Mouse (Mus musculus) erythroblast, embryonic 14.5 days (primary cell): Measurements from ENCODE around the gene Sdhd. TPM values are rescaled to one million over a fixed set of nuclear protein-coding genes. Genes with fewer than 3 reads are reported as not detected.

ENCODE experiments used
- H3K27me3 ChIP-seq: 2 replicates; pipeline ENCODE4 v1.6.1; 2012; ENCODE audit warnings: inconsistent platforms; ENCODE audit not compliant: control insufficient read depth
- H3K36me3 ChIP-seq: 2 replicates; pipeline ENCODE4 v1.6.1; 2012; ENCODE audit warnings: mild to moderate bottlenecking, inconsistent platforms; ENCODE audit not compliant: control insufficient read depth
- H3K4me1 ChIP-seq: 2 replicates; pipeline ENCODE4 v1.6.1; 2012; ENCODE audit warnings: inconsistent platforms; ENCODE audit not compliant: control insufficient read depth
- H3K4me3 ChIP-seq: replicated peaks from 2 replicates; pipeline ENCODE3; 2012; ENCODE audit warnings: moderate library complexity, mild to moderate bottlenecking, inconsistent platforms
- H3K9me3 ChIP-seq: 2 replicates; pipeline ENCODE4 v1.6.1; 2012; ENCODE audit warnings: low read length, inconsistent platforms, mixed read lengths; ENCODE audit not compliant: control insufficient read depth
- GATA1 ChIP-seq: IDR thresholded peaks from 2 replicates; pipeline ENCODE4 v1.6.1; 2012; ENCODE audit warnings: low read length, inconsistent platforms, mixed read lengths
- TAL1 ChIP-seq: IDR thresholded peaks from 3 replicates; pipeline ENCODE4 v1.6.1; 2012; ENCODE audit warnings: low read length, inconsistent platforms, mixed read lengths
- polyA plus RNA-seq: library from polyadenylated mRNA; stranded (reverse); fragments of >175 nt; gene quantifications from 2 replicates; pipeline ENCODE4 v1.2.3, GENCODE M21; 2012

Sdhd gene
- polyA plus RNA-seq, 1 experiment = 1.3 TPM

DNA sequence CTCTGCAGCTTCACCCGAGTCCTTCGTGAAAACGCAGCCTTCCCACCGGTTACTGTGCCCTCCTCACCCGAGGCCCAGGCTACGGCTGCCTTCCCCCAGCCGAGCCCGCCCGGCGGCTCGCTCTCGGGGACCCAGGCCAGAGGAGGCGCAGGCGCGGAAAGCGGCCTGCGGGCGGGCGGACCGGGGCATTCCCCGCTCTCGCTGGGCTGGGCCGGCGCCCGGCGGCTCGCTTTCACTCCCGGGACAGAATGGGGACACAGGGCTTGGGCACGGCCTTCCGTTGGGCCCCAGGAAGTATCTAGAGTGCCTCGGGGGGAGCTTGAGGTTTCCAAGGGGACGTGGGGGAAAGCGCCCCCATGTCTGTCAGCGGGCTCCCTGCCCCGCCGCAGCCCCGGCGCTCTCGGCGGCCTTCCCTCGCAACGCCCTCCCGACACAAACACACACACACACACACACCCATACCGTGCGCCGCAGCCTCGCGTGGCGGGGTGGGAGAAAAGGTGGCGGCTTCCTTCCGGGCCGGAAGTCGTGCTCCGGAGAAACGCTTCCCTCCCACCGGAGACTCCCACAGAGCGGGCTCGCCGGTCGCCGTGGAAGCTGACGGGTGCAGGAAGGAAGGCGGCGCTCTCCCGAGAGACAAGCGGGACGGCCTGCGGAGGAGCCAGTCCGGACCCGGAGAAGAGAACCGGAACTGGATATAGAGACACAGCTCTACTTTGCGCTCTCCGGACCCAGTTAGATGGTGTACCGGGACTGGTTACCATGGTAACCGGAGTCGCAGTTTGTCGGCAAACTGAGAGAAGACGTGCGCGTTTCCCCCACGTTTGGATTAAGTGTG, 13.4 kb upstream of the Sdhd start, which contains the start of the genes Pih1d2 and Nkapd1:
Pih1d2 (plus strand) TSS at position 556 of the 838 bp plus-strand sequence.
Nkapd1 (minus strand) TSS at position 699 of the 838 bp plus-strand sequence.
- no peak for TF ChIP-seq GATA1
- TF ChIP-seq TAL1 = no peak
- peaks cover 34% of the 10 kb centered on the region for H3K36me3 ChIP-seq
- H3K9me3 ChIP-seq = no peaks in the 10 kb centered on the region
- H3K4me3 ChIP-seq = peak within 1 kb of the TSS; percentile 88
- peaks cover 28% of the 10 kb centered on the region for H3K4me1 ChIP-seq
- no peaks in the 10 kb centered on the region for H3K27me3 ChIP-seq

DNA sequence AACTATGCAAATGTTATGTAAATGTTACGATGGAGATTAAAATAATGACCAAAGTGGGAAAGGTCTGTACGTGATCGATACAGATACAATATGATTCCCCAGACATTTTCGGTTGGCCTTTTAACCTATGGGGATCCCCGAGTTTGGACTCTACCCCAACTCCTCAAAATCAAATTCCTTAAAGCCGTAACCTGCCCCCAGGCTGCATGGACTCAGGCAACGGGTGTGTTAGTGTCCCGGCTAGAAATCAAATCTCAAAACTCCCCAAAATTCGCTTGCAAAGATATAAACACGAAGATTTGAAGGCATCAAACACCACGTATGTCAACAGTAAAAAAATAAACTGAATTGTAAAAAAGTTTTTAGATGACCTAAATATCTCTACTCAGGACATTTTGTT, 12.5 kb upstream of the Sdhd start:
- peak overlapping the region; percentile 88 for H3K4me3 ChIP-seq
- no peaks in the 10 kb centered on the region for H3K27me3 ChIP-seq
- H3K9me3 ChIP-seq = no peaks in the 10 kb centered on the region
- peaks cover 28% of the 10 kb centered on the region for H3K4me1 ChIP-seq
- H3K36me3 ChIP-seq = peaks cover 41% of the 10 kb centered on the region
- TF ChIP-seq GATA1 (no peak), TAL1 (no peak)

DNA sequence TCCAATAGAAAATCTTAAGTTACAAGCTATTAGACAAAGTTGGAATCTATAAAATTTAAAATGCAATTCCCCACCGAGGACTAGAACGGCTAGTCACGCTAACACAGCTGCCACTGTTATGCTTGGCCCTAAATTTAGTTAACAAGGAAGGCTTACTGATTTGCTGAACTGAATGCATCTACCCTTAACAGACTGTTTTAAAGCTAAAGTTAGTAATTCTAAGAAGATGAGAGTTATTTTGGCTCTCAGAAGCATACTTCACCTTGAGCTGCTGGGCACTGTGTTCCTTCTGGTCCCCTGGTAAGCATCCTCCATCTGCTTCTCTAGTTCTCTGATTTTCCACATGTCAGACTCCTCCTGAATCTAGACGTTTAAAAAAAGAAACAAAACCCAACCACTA, 8.5 kb upstream of the Sdhd start:
- Histone ChIP-seq H3K4me3 (no peak overlapping the region), H3K27me3 (no peaks in the 10 kb centered on the region), H3K36me3 (peaks cover 82% of the 10 kb centered on the region), H3K4me1 (peaks cover 23% of the 10 kb centered on the region), H3K9me3 (no peaks in the 10 kb centered on the region)
- no peak for TF ChIP-seq GATA1
- no peak for TF ChIP-seq TAL1

DNA sequence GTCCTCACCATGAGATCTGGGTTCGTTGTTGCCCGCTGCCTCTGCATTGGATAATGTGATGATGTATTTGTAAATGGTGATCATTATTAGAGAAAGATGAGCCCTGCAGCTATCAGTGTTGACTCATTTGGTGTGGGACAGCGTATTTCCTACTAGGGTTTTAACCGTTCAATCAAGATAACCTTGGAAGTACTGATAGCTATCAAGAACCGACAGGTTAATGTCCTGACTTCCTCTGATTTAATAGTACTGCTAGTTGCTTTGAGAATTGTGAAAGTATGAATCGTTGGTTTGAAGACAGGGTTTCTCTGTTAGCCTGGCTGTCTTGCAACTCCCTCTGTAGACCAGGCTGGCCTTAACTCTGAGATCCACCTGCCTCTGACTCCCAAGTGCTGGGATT, 726 bp upstream of the Sdhd start:
- TF ChIP-seq TAL1 (no peak), GATA1 (peak; percentile 22; the same call in 1 of the 2 replicates)
- H3K36me3 ChIP-seq = peaks cover 68% of the 10 kb centered on the region
- H3K27me3 ChIP-seq = no peaks in the 10 kb centered on the region
- peak overlapping the region; percentile 100 for H3K4me3 ChIP-seq
- peaks cover 51% of the 10 kb centered on the region for H3K4me1 ChIP-seq
- H3K9me3 ChIP-seq = no peaks in the 10 kb centered on the region

DNA sequence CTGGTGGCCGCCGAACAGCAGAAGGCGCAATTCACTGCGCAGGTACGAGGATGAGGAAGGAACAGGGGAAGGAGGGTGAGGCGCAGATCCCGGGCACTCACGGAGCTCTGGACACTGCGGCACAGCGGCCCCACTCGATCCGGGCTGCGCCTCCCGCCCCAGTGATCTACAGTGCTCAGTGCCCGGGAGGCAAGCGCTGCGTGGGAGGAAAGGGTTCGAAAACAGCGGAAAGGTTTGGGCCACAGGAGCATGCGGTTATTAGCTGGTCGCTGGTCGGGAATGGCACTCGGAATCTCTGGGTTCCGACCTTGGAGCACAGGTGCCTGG, 349 bp upstream of the Sdhd start:
- Histone ChIP-seq H3K36me3 (peaks cover 68% of the 10 kb centered on the region), H3K27me3 (no peaks in the 10 kb centered on the region), H3K4me3 (peak overlapping the region; percentile 100), H3K9me3 (no peaks in the 10 kb centered on the region), H3K4me1 (peaks cover 51% of the 10 kb centered on the region)
- no peak for TF ChIP-seq TAL1
- TF ChIP-seq GATA1 = no peak

DNA sequence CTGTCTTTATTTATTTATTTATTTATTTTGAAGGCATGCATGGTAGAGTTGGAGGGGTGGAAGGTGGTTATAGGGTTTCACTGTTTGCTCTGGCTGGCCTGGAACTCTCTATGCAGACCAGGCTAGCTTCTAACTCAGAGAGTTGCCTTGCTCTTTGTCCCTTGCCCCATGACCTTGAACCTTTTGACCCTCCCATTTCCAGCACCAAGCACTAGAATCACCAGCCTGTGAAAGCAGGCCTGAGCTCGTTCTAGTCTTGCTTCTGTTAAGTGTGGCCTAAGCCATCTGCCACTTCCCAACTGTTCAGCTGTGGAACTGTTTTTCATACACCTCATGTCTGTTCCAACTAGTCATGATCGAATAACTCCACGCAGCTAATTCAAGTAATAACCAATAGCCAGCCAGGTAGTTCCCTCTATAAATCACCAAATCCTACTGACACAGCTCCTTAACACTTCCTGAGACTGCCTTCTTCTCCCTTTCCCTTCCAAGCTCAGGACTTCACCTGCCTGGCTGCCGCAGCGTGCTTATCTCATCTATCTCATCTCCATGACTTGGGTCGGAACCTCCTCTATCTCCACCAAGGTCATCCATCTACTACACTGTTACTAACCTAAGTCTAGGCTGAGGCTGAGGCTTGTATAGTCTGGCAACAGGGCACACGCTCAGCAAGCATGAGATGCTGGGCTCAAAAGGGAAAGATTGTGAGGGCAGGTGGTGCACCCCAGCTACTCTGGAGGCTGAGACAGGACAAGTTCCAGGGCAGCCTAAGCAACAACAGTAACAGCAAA, 1.4 kb downstream of the Sdhd start:
- TF ChIP-seq GATA1 = no peak
- TF ChIP-seq TAL1 = no peak
- H3K4me3 ChIP-seq = peak overlapping the region; percentile 100
- peaks cover 50% of the 10 kb centered on the region for H3K4me1 ChIP-seq
- H3K9me3 ChIP-seq = no peaks in the 10 kb centered on the region
- H3K27me3 ChIP-seq = no peaks in the 10 kb centered on the region
- peaks cover 68% of the 10 kb centered on the region for H3K36me3 ChIP-seq

DNA sequence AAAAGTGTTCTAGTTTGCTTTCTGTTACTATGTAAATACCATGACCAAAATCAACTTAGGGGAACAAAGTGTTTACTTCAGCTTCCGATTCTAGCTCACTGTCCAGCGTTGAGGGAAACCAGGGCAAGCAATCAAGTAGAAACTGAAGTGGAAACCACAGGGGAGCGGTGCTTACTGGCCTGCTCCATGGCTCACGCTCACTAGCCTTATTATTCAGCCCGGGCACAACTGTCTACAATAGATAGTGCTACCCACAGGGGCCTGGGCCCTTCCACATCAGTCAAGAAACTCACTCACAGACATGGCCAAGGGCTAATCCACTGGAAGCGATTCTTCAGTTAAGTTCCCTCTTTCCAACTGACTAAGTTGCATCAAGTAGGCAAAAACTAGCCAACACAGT, 2.1 kb downstream of the Sdhd start:
- Histone ChIP-seq H3K4me1 (peaks cover 49% of the 10 kb centered on the region), H3K27me3 (no peaks in the 10 kb centered on the region), H3K9me3 (no peaks in the 10 kb centered on the region; the same call in 1 of the 2 replicates), H3K4me3 (peak overlapping the region; percentile 100), H3K36me3 (peaks cover 69% of the 10 kb centered on the region)
- TF ChIP-seq GATA1 (no peak), TAL1 (no peak)

DNA sequence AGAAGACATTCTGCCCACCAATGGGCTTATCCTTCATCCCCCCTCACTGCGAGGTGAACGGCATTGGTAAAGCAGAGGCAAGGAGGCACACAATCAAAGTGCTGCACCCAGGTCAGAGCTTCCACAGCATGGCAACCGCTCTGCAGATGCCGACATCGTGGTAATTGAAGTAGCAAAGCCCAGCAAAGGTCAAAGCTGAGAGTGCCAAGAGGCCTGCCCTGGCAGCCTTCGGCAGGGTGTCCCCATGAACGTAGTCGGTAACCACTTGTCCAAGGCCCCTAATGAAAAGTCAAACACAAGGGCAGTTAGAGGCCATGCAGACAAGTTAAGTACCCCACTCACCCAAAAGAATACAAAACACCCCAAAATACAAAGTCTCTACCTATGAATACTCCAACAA, 6.6 kb downstream of the Sdhd start:
- Histone ChIP-seq H3K27me3 (no peaks in the 10 kb centered on the region), H3K4me3 (no peak overlapping the region), H3K36me3 (peaks cover 71% of the 10 kb centered on the region), H3K4me1 (peaks cover 18% of the 10 kb centered on the region), H3K9me3 (no peaks in the 10 kb centered on the region; the same call in 1 of the 2 replicates)
- peak; percentile 32; the same call in 2 of the 3 replicates for TF ChIP-seq TAL1
- no peak for TF ChIP-seq GATA1
